Mouse (Mus musculus) forebrain, embryonic 14.5 days (tissue): Measurements from ENCODE around the gene Trmt1. TPM values are rescaled to one million over a fixed set of nuclear protein-coding genes. Genes with fewer than 3 reads are reported as not detected.

Source experiments
- ATAC-seq: fragments of 200-750 bp; cut with Nextera tagmentation; 2 replicates; pipeline ENCODE4 v1.8.0; 2017; ENCODE audit warnings: mild to moderate bottlenecking, moderate library complexity
- DNase-seq: peaks from one replicate; pipeline ENCODE4 v3.0.0-alpha.2; 2015; ENCODE audit warnings: low spot score
- H3K27ac ChIP-seq: fragments of 300-500 bp; sonication (generic); 2 replicates; pipeline ENCODE4 v1.5.1; 2014; ENCODE audit warnings: low read depth, mild to moderate bottlenecking, control low read depth, low read length, moderate library complexity
- H3K27me3 ChIP-seq: fragments of 300-500 bp; sonication (generic); replicated peaks from 2 replicates; pipeline ENCODE4 v1.6.1; 2014; ENCODE audit warnings: low read length, control low read depth, mixed read lengths; ENCODE audit not compliant: control insufficient read depth, insufficient read depth
- H3K36me3 ChIP-seq: fragments of 300-500 bp; sonication (generic); 2 replicates; pipeline ENCODE4 v1.6.1; 2014; ENCODE audit warnings: low read length, control low read depth; ENCODE audit not compliant: control insufficient read depth, insufficient read depth
- H3K4me1 ChIP-seq: fragments of 300-500 bp; sonication (generic); 2 replicates; pipeline ENCODE4 v1.6.1; 2014; ENCODE audit warnings: antibody characterized with exemption, low read length, control low read depth; ENCODE audit not compliant: control insufficient read depth, insufficient read depth
- H3K4me2 ChIP-seq: fragments of 300-500 bp; sonication (generic); 2 replicates; pipeline ENCODE4 v1.6.1; 2014; ENCODE audit warnings: mild to moderate bottlenecking, control low read depth, low read length
- H3K4me3 ChIP-seq: fragments of 300-500 bp; sonication (generic); 2 replicates; pipeline ENCODE4 v1.5.1; 2014; ENCODE audit warnings: low read depth, low read length, control low read depth
- H3K9ac ChIP-seq: fragments of 300-500 bp; sonication (generic); 2 replicates; pipeline ENCODE4 v1.6.1; 2014; ENCODE audit warnings: mild to moderate bottlenecking, low read length, control low read depth, moderate library complexity
- H3K9me3 ChIP-seq: fragments of 300-500 bp; sonication (generic); replicated peaks from 2 replicates; pipeline ENCODE4 v1.6.1; 2016; ENCODE audit warnings: low read length, control low read depth, mixed read lengths; ENCODE audit not compliant: control insufficient read depth
- WGBS: fragments of 180-500 bp; shearing (Covaris S2); extraction: QIAGEN DNeasy Blood & Tissue Kit; methylation state at CpG from one replicate; pipeline ENCODE4 v1.1.7; 2014; 5-methylcytosine and 5-hydroxymethylcytosine counted together
- polyA plus RNA-seq: library from polyadenylated mRNA; unstranded; fragments of >200 nt; fragmentation: Nextera tagmentation; extraction: Ambion mirVana; gene quantifications from 2 replicates; pipeline ENCODE4 v1.2.1, GENCODE M21; 2014

Trmt1 gene
- polyA plus RNA-seq, 1 experiment from 2014 or later, result 47.8 TPM

- H3K9ac ChIP-seq, result no peak overlapping the region
- no peak overlapping the region for H3K4me2 ChIP-seq
- no peaks in the 10 kb centered on the region for H3K27me3 ChIP-seq
- H3K9me3 ChIP-seq, result no peaks in the 10 kb centered on the region
- H3K4me3 ChIP-seq, result no peak overlapping the region
- whole genome bisulfite sequencing, result 82% methylated on average over 5 of the region's 5 CpGs
- no peak for DNase-seq
- H3K27ac ChIP-seq, result no peak overlapping the region
- H3K36me3 ChIP-seq, result no peaks in the 10 kb centered on the region
- peaks cover 4% of the 10 kb centered on the region for H3K4me1 ChIP-seq
- ATAC-seq, result no peak
These were observed 43.1 kb upstream of the Trmt1 start for GRCm38 (mm10) chr8:84643019-84643418.

- DNase-seq (peak; percentile 27), ATAC-seq (no peak)
- H3K9ac ChIP-seq, result no peak overlapping the region
- no peak overlapping the region for H3K27ac ChIP-seq
- 54% methylated on average over 6 of the region's 6 CpGs for WGBS
- H3K4me3 ChIP-seq, result no peak overlapping the region
- H3K9me3 ChIP-seq, result no peaks in the 10 kb centered on the region
- H3K27me3 ChIP-seq, result no peaks in the 10 kb centered on the region
- no peaks in the 10 kb centered on the region for H3K36me3 ChIP-seq
- no peaks in the 10 kb centered on the region for H3K4me1 ChIP-seq
- H3K4me2 ChIP-seq, result peak overlapping the region; percentile 33
These were observed 39.3 kb upstream of the Trmt1 start for GRCm38 (mm10) chr8:84646800-84647199.

- Histone ChIP-seq H3K9ac (peak overlapping the region; percentile 3; the same call in 1 of the 2 replicates), H3K27me3 (no peaks in the 10 kb centered on the region), H3K36me3 (no peaks in the 10 kb centered on the region), H3K27ac (peak overlapping the region; percentile 17; the same call in 1 of the 2 replicates), H3K4me1 (no peaks in the 10 kb centered on the region), H3K4me3 (peak overlapping the region; percentile 0; the same call in 1 of the 2 replicates), H3K4me2 (peak overlapping the region; percentile 33), H3K9me3 (no peaks in the 10 kb centered on the region)
- DNase-seq (peak; percentile 68), ATAC-seq (peak; percentile 73)
- 1% methylated on average over 14 of the region's 14 CpGs for WGBS
These were observed 38.6 kb upstream of the Trmt1 start for GRCm38 (mm10) chr8:84647461-84647901.

GRCm38 (mm10) chr8:84650213-84650612 is 35.9 kb upstream of the Trmt1 start:
- Histone ChIP-seq H3K36me3 (no peaks in the 10 kb centered on the region), H3K27me3 (no peaks in the 10 kb centered on the region), H3K4me1 (peaks cover 2% of the 10 kb centered on the region; the same call in 1 of the 2 replicates), H3K9ac (no peak overlapping the region), H3K27ac (no peak overlapping the region), H3K4me3 (no peak overlapping the region), H3K4me2 (no peak overlapping the region), H3K9me3 (no peaks in the 10 kb centered on the region)
- DNase-seq, result no peak
- ATAC-seq, result no peak
- WGBS, result 42% methylated on average over 3 of the region's 3 CpGs

- Histone ChIP-seq H3K9ac (no peak overlapping the region), H3K9me3 (no peaks in the 10 kb centered on the region), H3K27me3 (no peaks in the 10 kb centered on the region), H3K4me3 (no peak overlapping the region), H3K27ac (no peak overlapping the region), H3K4me2 (no peak overlapping the region), H3K36me3 (no peaks in the 10 kb centered on the region), H3K4me1 (peaks cover 20% of the 10 kb centered on the region)
- WGBS, result 73% methylated on average over 9 of the region's 9 CpGs
- ATAC-seq (no peak), DNase-seq (no peak)
These were observed 32.9 kb upstream of the Trmt1 start for GRCm38 (mm10) chr8:84653092-84653631.

GRCm38 (mm10) chr8:84654597-84654996 is 31.5 kb upstream of the Trmt1 start:
- Histone ChIP-seq H3K4me2 (no peak overlapping the region), H3K9me3 (no peaks in the 10 kb centered on the region), H3K36me3 (no peaks in the 10 kb centered on the region), H3K27me3 (no peaks in the 10 kb centered on the region), H3K27ac (no peak overlapping the region), H3K4me1 (peaks cover 20% of the 10 kb centered on the region), H3K4me3 (no peak overlapping the region), H3K9ac (no peak overlapping the region)
- DNase-seq, result no peak
- no peak for ATAC-seq
- WGBS, result 40% methylated on average over 4 of the region's 4 CpGs

- peak overlapping the region; percentile 17 for H3K4me3 ChIP-seq
- DNase-seq (peak; percentile 75), ATAC-seq (peak; percentile 71)
- peak overlapping the region; percentile 54 for H3K9ac ChIP-seq
- peak overlapping the region; percentile 51 for H3K4me2 ChIP-seq
- H3K4me1 ChIP-seq, result peaks cover 28% of the 10 kb centered on the region
- H3K36me3 ChIP-seq, result no peaks in the 10 kb centered on the region
- H3K27me3 ChIP-seq, result no peaks in the 10 kb centered on the region
- WGBS, result 1% methylated on average over 15 of the region's 15 CpGs
- peak overlapping the region; percentile 63 for H3K27ac ChIP-seq
- H3K9me3 ChIP-seq, result no peaks in the 10 kb centered on the region
These were observed 30.5 kb upstream of the Trmt1 start for GRCm38 (mm10) chr8:84655336-84656190.

- Histone ChIP-seq H3K9me3 (no peaks in the 10 kb centered on the region), H3K36me3 (no peaks in the 10 kb centered on the region), H3K4me1 (peaks cover 32% of the 10 kb centered on the region), H3K9ac (peak overlapping the region; percentile 54), H3K4me2 (peak overlapping the region; percentile 51), H3K27me3 (no peaks in the 10 kb centered on the region), H3K27ac (peak overlapping the region; percentile 63), H3K4me3 (peak overlapping the region; percentile 17)
- DNase-seq, result peak; percentile 23
- no peak for ATAC-seq
- whole genome bisulfite sequencing, result 4% methylated on average over 10 of the region's 10 CpGs
These were observed 29.9 kb upstream of the Trmt1 start for GRCm38 (mm10) chr8:84656191-84656525.

GRCm38 (mm10) chr8:84656641-84657126 is 29.4 kb upstream of the Trmt1 start:
- Histone ChIP-seq H3K4me1 (peaks cover 37% of the 10 kb centered on the region), H3K9ac (peak overlapping the region; percentile 54), H3K4me3 (peak overlapping the region; percentile 17), H3K9me3 (no peaks in the 10 kb centered on the region), H3K27me3 (no peaks in the 10 kb centered on the region), H3K4me2 (peak overlapping the region; percentile 51), H3K27ac (peak overlapping the region; percentile 63; the same call in 1 of the 2 replicates), H3K36me3 (no peaks in the 10 kb centered on the region)
- WGBS, result 4% methylated on average over 23 of the region's 23 CpGs
- ATAC-seq, result no peak
- DNase-seq, result peak; percentile 37
